Mouse (Mus musculus): ENCODE results near the gene Lrrc61.
"Not testable (repeated sequence)": the region's sequence is repeated elsewhere in the genome, so short reads cannot be mapped to it uniquely, and the experiment has no call there.

The Lrrc61 gene

DNA sequence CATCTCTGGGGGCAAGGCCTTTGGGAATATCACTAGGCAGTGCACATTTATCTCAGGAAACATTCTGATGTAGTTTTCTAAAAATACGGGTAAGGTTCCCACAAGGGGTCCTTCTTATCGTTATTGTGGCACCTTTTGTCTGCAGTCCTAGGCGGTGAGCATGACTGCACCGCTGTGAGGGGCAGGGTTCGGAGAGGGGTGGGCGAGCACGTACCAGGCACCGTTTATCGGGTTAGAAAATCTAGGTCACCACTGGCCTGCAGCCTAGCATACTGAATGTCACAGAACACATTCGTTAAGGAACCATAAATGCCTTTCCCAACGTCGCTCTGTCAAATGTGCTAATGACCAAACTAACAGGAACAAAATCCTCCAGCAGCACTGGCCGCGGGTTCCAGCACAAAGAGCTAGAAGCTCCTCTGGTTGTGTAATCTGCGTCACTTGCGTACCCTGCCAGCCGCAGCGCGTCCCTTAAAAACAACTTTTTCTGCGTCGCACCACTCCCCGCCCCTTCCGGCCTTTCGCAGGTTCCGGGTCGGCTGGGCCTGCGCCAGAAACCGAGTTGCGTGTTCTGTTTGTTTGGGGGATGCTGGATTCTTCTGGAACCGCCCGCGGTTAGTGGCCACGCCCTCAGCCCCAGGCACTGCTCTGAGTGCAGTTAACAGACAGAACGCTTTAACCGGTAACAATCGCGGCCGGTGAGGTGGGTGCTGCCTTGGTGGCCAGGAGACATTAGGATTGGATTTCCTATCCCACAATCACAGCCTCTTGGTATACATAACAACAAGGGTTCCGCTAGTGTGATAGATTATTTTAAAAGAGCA is at the start of gene Lrrc61:
TSS of gene Lrrc61 (plus strand) at position 517 of the 824 bp plus-strand sequence.
- DNase-seq = peak; percentile 97

- no peak for DNase-seq
Observed at GRCm38 (mm10) chr6:48508087-48508486, 46.5 kb upstream of the Lrrc61 start.

- no peak for DNase-seq
Observed at GRCm38 (mm10) chr6:48510426-48510825, 44.2 kb upstream of the Lrrc61 start.

DNA sequence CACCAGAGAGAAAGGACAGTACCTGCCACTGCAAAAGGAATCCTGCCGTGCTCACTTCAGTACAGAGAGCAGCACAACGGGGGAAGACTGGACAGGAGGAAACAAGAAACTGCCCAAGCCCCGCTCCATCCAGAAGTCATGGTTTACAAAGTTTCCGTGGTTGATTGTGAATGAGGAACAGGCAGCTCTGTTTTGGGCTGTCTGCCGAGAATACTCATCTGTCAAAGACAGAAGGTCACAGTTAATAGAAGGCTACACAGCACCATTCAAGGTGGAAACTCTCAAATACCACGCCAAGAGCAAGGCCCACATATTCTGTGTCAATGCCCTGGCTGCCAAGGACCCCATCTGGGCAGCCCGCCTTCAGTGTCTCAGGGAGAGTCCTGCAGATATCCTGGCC is 42.7 kb upstream of the Lrrc61 start:
- no peak for DNase-seq

DNA sequence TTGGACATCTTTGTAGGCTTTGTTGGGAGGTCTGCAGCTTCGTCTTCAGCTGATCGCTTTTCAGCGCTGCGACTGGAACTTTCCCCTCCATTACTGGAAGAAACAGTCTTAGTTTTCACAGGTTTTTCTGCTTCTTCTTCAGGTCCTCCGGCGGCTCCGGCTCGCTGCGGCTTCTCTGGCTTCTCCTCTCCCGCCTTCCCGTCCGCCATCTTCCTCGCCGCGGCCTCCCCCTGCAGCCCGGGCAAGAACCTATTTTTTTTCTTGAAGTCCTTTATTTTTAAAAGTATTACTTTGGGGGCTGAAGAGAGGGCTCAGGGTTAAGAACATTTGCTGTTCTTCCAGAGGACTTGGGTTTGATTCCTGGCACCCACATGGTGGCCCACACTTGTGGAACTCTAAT is 29.7 kb upstream of the Lrrc61 start:
- DNase-seq = not testable (repeated sequence)

- no peak for DNase-seq
Observed at GRCm38 (mm10) chr6:48527901-48528300, 26.7 kb upstream of the Lrrc61 start.

DNA sequence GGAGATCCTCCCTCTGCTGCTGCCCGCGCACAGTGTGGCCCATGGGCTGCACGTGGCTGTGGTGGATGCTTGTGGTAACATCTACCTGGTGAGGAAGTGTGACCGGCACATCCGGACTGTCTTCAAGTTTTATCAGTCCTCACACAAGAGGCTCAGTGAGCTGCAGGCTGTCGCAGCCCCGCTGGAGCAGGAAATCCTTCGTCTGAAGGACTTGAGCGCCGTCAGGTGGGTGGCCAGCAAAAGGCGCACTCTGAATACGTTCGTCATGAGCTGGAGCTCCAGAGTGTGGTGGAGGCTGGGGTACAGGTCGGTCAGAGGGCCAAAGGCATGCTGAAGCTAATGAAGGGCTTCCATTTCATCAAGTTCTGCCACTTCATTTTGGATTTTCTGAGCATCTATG is 25.3 kb upstream of the Lrrc61 start:
- DNase-seq = no peak

- DNase-seq = no peak
Observed at GRCm38 (mm10) chr6:48529871-48530440, 24.6 kb upstream of the Lrrc61 start.

DNA sequence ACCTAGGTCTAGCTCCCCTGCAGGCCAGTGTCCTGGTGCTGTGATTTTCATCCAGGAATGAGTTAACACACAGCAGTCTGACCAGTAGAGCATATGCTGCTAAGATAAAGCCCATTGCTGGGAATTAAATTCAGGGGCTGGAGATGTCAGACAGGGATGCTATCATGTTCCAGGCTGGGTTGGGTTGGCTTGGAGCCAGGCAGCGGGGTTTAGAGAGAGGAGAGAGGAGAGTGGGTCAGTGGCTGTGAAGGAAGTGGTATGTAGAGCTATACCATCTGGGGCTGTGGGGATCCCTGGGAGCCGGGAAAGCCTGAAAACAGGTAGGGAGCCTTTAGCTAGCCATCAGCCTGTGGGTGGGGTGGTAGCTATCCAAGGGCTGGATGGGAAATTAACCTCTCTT is 23.7 kb upstream of the Lrrc61 start:
- DNase-seq = no peak

- DNase-seq = no peak
Observed at GRCm38 (mm10) chr6:48533475-48533874, 21.1 kb upstream of the Lrrc61 start.

DNA sequence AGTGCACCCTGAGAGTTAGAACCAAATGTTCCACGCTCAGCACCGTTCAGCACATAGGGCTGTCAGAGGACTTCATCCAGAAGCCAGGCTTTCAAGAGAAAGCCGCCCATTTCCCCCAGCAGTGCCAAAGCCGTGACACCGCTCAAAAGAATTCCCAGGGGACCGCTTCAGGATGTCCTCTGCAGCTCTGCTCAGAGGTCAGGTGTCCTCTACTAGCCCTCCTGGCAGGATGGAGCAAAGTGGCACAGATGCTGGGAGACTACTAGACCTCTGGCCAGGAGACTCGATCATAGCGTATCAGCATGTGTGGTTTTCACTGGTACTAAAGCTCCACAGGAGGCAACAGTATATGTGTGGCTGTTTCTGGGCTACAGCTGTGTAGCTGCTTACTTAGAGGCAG is 19.7 kb upstream of the Lrrc61 start:
- DNase-seq = no peak

DNA sequence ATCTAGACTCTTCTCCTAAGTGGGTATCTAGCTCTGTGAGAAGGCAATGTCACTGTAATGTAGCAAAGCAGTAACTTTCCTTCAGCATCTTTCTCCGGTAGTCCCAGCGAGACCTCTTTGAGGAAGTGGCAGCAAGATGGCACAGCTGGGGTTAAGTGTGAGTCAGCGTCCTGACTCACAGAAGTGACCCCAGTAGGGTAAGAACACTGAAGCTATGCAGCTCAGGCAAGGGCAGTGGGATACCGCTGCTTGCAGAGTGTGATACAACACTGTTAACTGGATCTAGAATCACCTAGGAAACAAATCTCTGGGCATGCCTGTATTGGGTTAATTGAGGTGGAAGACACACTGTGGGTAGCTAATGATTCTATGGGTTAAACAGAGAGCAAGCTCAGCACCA is 18.5 kb upstream of the Lrrc61 start:
- no peak for DNase-seq

DNA sequence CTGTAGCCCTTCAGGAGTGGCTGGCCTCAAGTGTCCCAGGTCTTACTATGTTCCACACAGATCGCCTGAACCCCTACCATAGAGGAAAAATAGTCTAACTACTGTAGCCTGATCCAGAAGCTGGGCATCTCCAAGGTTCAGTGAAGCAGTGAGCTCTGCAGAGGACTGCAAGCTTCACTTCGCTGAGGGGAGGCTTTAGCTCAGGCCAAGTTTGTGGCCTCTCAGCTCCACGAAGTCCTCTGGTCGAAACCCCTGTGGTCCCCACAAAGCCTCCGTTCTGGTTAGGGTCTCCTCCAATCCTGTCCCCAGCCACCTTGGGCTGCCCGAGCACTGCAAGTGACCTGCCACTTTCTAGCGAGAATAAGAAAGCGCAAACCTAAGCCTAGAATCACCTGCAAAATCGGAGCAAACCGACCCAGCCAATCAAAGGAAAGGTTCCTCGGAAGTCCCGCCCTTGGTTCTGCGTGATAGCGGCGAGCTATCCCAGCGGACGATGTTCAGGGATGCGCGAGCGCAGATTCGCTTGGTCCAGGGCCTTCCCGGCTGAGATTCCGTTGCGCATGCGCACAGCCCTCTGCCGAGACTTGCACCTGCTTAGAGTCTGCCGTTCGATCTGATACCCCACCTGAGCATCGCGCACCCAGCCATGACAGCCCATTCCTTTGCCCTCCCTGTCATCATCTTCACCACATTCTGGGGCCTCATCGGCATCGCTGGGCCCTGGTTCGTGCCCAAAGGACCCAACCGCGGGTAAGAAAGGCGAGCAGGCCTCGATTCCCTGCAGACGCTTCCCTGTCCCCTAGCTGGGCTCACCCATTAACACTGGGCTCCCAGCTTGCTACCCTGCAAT is 17.3 kb upstream of the Lrrc61 start, which contains the start of gene Atp6v0e2:
TSS of gene Atp6v0e2 (plus strand) at position 511 of the 850 bp plus-strand sequence.
- DNase-seq = peak; percentile 91

- DNase-seq = peak; percentile 49
Observed at GRCm38 (mm10) chr6:48538841-48539737, 15.5 kb upstream of the Lrrc61 start.

DNA sequence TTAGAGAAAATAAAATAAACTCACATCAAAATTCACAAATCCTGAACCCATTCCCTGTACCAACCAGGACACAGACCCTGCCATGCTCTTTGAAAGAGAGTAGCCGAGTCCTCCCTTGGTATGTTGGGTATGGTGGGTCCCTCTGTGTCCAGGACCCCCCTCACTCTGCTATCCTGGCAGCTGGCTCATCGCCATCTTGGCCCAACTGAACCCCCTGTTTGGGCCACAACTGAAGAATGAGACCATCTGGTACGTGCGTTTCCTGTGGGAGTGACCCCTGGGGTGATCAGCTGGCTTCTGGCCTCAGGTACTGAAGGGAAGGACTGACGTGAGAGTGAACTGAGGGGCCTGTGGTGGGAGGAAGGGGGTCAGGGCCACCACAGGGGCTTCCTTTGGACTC is 14.7 kb upstream of the Lrrc61 start:
- no peak for DNase-seq

- DNase-seq = no peak
Observed at GRCm38 (mm10) chr6:48540721-48541120, 13.9 kb upstream of the Lrrc61 start.

GRCm38 (mm10) chr6:48541560-48542450 is 12.8 kb upstream of the Lrrc61 start:
- DNase-seq = no peak

- DNase-seq = no peak
Observed at GRCm38 (mm10) chr6:48542631-48543030, 12.0 kb upstream of the Lrrc61 start.

DNA sequence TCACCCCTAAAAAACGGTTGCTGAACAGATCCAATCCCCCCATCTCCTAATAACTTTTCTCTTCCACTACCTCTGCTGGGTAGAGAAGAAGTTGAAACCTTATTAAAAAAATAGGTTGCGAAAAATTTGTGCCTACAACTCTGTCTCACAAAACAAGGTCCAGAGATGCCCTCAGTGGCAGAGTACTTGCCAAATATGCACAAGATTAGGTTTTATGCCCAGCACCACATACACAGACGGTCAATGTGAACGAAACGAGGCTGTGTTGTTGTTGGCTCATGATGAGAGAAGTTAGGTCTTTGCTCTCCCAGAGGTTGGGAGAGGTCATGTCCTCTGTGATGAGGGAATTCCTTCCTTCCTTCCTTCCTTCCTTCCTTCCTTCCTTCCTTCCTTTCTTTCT is 9.3 kb upstream of the Lrrc61 start:
- DNase-seq = no peak

DNA sequence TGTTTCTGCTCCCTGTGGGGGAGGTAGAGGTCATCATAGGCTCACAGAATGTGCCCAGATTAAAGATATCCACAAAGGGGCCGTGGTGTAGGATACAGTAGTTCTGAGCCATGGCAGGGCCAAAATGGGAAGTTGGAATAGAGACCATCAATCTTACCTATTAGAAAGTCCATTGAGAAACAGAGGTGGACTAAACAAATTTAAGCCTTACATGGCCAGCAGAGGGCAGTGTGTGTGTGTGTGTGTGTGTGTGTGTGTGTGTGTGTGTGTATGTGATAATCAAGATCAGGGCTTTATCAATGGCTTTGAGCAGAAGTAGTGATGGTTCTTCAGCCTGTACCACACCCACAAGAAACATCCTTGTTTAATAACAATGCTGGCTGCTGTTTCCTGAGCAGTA is 8.3 kb upstream of the Lrrc61 start:
- no peak for DNase-seq

GRCm38 (mm10) chr6:48546858-48547257 is 7.7 kb upstream of the Lrrc61 start:
- DNase-seq = no peak
